Mouse (Mus musculus) T-helper 17 cell (primary cell): ENCODE measurements around the gene Wfikkn2.

Source experiments
- in situ Hi-C, 2 experiments: fragments of 300-600 bp; cut with MboI, MseI; formaldehyde crosslinking; loops; 1 replicate in 1 of 2; 2 replicates in 1 of 2; pipeline ENCODE4 v1.15.1; 2025; ENCODE audit warnings: high pct_unique_total_duplicates in 2 of 2

Gene Wfikkn2

GRCm38 (mm10) chr11:94265134-94265785 lies 19.5 kb upstream of the Wfikkn2 start:
- in situ Hi-C loops: no loop called here

DNA sequence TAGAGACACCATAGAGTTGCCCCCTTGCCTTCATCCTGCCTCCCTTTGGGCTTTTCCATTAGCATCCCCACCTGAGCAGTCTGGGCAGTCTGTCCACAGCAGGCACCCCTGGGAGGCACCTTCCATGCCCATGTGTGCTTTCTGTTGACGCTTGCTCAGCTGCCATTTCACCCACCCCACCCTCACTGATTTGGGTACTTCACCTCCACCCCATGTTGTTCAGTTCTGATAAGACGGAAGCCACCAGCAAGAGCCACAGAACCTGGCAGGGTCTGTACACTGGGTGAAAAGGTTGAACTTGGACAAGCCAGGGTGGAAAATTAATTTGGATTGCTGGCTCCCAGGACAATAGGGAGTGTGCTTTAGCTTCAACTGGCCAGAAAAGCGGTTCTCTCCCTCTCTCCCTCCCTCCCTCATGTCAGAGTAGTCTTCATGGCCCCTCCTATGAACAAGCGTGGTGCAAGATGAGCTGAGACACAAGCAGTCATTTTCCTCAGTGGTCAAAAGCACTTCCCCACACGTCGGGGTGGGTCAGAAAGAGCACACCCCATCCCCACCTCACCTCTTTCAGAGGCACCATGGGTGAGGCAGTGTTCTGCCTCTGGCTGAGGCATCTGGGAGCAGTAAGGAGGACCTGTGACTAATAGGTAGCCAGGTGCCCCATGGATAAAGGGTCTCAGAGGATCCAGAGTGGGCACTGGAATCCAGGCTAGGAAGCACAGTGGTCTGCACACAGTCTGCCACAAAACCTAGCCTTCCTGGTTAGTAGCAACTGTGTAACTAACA lies 16.0 kb upstream of the Wfikkn2 start:
- in situ Hi-C loops: no loop called here

- in situ Hi-C loops: no loop called here
Observed at GRCm38 (mm10) chr11:94259814-94260213, 14.0 kb upstream of the Wfikkn2 start.

GRCm38 (mm10) chr11:94257987-94258386 lies 12.2 kb upstream of the Wfikkn2 start:
- in situ Hi-C loops: no loop called here

GRCm38 (mm10) chr11:94255733-94256132 lies 9.9 kb upstream of the Wfikkn2 start:
- in situ Hi-C loops: no loop called here

- in situ Hi-C loops: no loop called here
Observed at GRCm38 (mm10) chr11:94253691-94254090, 7.9 kb upstream of the Wfikkn2 start.

- in situ Hi-C loops: no loop called here
Observed at GRCm38 (mm10) chr11:94253156-94253555, 7.4 kb upstream of the Wfikkn2 start.

- in situ Hi-C loops: loop anchor here in 1 of 2 experiments (10.0 kb wide), 1 partner anchor 248 kb away; the partner anchor contains the start of gene Epn3
Observed at GRCm38 (mm10) chr11:94246789-94247061, 920 bp upstream of the Wfikkn2 start.

GRCm38 (mm10) chr11:94244385-94244784 lies 1.4 kb downstream of the Wfikkn2 start:
- in situ Hi-C loops: loop anchor here in 1 of 2 experiments (10.0 kb wide), 1 partner anchor 250 kb away; the partner anchor contains the start of gene Epn3

- in situ Hi-C loops: loop anchor here in 1 of 2 experiments (10.0 kb wide), 1 partner anchor 251 kb away; the partner anchor contains the start of gene Epn3
Observed at GRCm38 (mm10) chr11:94243422-94244180, 2.2 kb downstream of the Wfikkn2 start.

DNA sequence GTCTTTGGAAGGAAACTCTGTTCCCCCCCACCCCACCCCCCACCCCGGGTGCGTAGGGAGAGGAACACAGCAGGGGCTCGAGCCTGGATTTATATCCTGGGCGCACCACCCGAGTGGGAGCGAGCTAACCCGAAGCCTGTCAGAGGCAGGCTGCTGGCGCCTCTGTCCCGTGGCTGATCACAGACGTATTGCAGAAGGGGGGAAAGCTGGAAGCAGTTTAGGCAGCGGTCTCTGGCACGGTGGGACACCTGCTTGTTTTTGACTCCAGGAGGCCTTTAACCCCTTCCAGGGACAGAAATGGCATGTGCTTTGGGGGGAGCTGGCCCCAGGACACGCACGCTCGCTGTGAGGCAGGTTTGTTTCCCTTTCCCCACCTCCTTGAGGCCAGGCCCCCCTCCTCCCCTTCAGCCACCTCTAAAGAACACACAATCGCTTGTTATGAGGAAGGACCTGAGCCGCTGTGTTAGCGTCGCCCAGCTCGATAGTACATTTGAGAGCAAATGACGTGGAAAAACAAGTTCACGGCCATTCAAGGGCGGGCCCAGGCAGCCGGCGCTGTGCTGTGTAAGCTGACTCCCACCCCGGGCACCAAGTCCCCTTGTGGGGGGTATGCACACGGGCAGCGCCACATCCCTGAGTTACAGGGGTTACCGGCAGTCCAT lies 2.9 kb downstream of the Wfikkn2 start:
- in situ Hi-C loops: loop anchor here in 1 of 2 experiments (10.0 kb wide), 1 partner anchor 252 kb away; the partner anchor contains the start of gene Epn3

- in situ Hi-C loops: loop anchor here (5.0 to 10.0 kb wide), 3 partner anchors 33 to 255 kb away; partner anchors contain the start of gene Epn3 (in 1 of the 2)
Observed at GRCm38 (mm10) chr11:94239706-94240105, 6.1 kb downstream of the Wfikkn2 start.

GRCm38 (mm10) chr11:94238786-94239185 lies 7.0 kb downstream of the Wfikkn2 start:
- in situ Hi-C loops: loop anchor here (5.0 kb wide), 2 partner anchors 34 to 244 kb away; no protein-coding TSS in a partner anchor

GRCm38 (mm10) chr11:94236074-94236473 lies 9.7 kb downstream of the Wfikkn2 start:
- in situ Hi-C loops: loop anchor here (5.0 kb wide), 2 partner anchors 36 to 246 kb away; no protein-coding TSS in a partner anchor

DNA sequence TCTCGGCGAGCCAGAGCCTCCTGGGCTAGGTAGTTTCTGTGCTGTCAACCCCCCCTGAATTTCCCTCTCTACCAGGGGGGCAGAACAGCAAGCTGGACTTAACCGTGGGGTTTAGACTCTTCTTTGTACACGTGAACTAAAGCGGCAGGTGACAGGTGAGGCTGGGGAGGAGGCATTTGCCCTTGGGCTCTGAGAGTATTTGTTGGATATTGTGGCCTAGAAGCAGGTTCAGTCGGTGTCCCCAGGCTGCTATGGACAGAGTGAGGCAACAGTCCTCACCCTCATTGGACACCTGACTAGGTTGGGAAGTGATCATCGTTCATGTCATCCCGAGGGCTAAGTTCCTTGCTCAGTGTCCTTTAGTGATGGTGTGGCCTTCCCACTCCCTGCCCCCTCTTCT lies 10.9 kb downstream of the Wfikkn2 start:
- in situ Hi-C loops: loop anchor here (5.0 kb wide), 2 partner anchors 37 to 247 kb away; no protein-coding TSS in a partner anchor

DNA sequence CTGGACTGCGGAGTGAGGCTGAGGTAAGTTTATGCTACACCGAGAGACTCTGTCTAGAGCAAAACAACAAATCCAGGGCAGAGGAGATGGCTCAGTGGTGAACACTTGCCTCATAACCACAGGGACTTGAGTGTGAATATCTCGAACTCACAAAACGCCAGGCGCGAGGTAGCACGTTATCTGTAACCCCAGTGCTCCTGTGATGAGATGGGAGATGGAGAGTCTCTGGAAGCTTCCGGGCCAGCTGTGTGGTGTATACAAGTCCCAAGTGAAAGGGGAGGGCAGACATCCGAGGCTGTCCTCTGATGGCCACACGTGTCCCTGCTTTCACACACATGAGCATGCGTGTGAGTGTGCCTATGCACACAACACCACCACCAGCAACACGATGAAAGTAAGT lies 11.4 kb downstream of the Wfikkn2 start:
- in situ Hi-C loops: no loop called here

GRCm38 (mm10) chr11:94233405-94233804 lies 12.4 kb downstream of the Wfikkn2 start:
- in situ Hi-C loops: no loop called here

DNA sequence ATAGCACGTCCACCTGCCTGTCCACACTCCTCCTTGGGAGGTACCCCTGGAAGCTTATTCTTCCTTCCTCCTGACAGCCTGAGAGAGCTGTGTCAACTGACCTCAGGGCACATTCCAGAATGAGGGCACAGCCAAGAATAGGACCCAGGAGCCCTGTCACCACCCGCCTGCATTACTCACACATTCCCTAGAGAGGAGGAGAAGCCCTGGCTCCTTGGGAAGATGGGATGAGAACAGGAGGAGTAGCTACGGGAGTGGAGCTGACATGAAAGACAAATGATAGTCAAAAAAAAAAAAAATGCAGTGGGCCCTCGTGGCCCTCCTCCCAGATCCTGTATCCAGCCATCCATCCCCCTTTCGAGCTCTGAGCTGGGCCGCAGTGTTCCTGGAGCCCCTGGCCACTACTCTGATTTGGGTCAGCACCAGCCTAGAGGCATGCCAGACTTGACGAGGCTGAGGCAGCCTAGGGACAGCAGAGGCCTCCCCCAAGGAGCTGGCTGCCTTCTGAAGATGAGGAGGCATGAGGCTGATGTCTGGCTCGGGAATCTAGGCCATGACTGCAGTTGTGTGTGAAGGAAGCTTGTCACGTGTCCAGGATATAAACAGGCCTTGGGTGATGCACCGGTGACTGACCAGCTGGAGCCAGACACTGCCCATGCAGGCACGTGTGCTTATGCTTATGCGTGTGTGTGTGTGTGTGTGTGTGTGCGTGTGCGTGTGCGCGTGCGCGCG lies 13.8 kb downstream of the Wfikkn2 start:
- in situ Hi-C loops: no loop called here

- in situ Hi-C loops: no loop called here
Observed at GRCm38 (mm10) chr11:94230244-94230643, 15.6 kb downstream of the Wfikkn2 start.

- in situ Hi-C loops: no loop called here
Observed at GRCm38 (mm10) chr11:94229207-94229960, 16.4 kb downstream of the Wfikkn2 start.
